Mouse (Mus musculus): ENCODE measurements around the gene Pkd1.

Gene Pkd1

DNA sequence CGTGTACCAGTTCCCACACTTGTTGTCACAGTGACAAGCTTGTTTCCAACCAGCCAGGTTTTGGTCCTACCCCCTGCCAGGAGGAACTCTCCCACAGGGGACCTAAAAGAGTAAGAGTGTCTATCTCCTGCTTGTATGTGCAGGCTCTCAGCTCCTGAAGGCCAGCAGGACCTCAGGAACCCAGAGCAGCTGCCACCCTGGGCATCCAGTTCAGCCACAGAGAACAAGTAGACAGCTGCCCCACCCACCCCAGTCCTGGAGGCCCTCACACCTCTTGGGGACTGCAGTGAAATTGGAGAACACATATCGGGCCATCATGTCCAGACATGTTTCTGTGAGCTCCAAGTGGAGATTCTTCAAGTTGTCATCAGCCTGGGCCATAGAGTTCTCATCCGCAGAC, 54.9 kb downstream of the Pkd1 start:
- DNase-seq (ENCODE audit: inconsistent ontology term): no peak

DNA sequence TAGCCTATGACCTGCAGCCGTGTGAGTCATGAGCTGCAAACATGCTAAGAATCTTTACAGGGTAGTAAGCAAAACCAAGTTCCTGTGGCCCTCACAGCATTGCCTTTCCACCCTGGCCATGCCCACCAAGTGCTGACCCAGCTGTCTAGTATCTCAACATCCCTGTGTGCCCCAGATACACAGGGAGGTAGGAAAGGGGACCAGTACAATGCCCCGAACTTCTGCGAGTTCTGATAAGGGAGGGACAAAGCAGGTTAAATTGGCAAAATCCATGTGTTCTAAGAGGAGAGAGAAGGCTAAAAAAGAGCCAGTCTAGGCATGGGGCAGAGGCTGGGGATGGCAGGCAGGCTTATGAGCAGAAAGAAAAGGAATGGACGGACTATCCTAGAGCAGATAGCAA, 58.7 kb downstream of the Pkd1 start:
- no peak for DNase-seq (ENCODE audit: inconsistent ontology term)

DNA sequence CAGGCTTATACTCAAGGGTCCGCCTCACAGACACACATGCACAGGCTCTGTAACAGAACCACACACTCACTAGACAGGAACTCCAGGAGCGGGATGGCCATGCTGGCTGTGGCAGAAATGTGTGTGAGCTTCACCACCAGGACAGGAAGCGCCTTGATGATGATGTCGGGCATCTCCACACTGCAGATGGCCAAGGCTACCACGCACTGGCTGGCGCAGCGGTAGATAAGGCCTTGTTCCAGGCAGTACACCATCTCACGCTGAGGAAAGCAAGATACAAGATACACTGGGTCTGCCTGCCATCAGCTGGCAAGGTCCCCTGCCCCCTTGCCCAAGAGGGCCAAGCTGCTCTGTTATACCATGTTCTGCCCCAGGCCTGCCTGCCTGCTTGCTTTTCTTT, 59.2 kb downstream of the Pkd1 start:
- no peak for DNase-seq (ENCODE audit: inconsistent ontology term)

DNA sequence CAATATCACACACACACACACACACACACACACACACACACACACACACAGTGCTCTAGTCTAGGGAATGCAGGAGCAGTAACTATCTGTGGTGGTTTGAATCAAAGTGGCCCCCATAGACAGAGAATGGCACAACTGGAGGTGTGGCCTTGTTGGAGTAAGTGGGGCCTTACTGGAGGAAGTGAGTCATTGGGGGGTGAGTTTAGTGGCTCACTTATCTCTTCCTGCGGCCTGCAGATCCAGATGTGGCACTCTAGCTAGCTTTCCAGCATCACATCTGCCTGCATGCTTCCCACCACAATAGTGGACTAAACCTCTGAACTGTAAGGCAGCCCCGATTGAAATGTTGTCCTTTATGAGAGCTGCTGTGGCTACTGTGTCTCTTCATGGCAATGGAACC, 61.1 kb downstream of the Pkd1 start:
- DNase-seq (ENCODE audit: inconsistent ontology term): no peak

DNA sequence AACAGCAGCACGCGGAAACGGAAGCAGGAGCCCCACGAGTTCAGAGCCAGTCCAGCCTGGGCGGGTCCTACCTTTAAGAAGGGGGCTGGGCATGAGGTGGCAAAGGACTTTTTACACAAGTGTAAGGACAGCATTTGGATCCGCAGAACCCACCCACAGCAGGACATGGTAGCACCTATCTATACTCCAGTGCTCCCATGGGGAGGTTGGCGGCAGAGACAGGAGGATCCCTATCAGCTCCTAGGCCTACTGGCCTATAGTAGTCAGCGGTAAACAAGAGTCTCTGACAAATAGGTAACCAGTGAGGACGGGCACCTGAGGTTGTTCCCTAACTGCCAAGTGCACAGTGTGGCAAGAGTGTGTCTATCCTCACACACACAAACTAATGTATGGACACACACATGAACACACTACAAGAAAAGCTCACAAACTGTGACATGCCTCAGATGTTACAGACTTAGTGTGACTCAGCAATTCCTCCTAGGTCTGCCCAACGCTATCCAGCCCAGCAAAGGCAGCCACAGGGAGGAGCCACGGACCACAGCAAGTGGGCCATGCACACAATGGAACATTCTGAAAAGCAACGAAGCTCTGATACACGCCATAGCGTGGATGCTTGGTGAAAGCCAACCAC, 68.0 kb downstream of the Pkd1 start:
- peak; percentile 29 for DNase-seq (ENCODE audit: inconsistent ontology term)

DNA sequence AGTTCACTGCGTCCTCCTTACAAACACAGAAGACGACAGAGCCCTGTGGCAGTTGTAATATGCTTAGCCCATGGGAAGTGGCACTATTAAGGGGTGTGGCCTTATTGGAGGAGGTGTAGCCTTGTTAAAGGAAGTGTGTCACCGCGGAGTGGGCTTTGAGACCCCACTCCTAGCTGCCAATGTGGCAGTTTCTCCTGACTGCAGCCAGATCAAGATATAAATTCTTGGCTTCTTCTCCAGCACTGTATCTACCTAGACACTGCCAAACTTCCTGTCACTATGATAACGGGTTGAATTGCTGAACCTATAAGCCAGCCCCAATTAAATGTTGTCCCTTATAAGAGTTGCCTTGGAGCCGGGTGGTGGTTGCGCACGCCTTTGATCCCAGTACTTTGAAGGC, 75.8 kb downstream of the Pkd1 start:
- DNase-seq (ENCODE audit: inconsistent ontology term): no peak

DNA sequence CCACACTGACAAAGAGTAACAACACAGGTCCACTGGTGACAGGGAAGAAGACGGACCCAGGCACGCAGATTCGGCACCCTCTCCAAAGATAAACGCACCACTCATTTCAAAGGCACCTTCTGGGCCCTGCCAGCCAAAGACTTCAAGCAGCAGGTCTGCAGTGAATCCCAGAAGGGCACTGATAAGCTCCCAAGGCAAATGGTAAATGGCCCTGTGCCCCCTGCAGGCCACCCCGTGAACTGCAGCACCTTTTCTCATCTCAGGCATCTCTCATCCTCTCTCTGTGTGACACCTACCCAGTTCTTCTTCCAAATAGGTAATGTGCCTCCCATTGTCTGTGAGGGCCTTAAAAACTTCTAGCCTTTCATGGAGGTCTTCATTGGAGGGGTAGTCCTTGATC, 79.0 kb downstream of the Pkd1 start:
- peak; percentile 68 for DNase-seq (ENCODE audit: inconsistent ontology term)

DNA sequence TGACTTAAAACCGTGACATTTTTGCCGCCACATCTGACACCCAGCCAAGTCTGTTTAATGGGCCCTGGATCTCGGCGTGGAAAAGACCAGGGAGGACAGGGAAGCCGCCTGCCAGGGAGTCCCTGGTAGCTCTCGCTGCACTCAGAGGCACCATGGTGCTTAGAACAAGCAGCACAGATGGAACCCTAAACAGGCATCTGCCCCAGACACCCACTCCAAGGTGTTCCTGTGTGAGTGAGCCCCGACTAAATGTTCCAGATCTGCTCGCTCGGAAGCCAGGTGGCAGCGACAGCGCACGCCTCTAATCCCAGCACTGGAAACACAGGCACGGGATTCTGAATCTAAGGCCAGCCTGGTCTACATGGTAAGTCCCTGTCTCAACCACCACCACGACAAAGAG, 80.4 kb downstream of the Pkd1 start:
- DNase-seq (ENCODE audit: inconsistent ontology term): no peak

DNA sequence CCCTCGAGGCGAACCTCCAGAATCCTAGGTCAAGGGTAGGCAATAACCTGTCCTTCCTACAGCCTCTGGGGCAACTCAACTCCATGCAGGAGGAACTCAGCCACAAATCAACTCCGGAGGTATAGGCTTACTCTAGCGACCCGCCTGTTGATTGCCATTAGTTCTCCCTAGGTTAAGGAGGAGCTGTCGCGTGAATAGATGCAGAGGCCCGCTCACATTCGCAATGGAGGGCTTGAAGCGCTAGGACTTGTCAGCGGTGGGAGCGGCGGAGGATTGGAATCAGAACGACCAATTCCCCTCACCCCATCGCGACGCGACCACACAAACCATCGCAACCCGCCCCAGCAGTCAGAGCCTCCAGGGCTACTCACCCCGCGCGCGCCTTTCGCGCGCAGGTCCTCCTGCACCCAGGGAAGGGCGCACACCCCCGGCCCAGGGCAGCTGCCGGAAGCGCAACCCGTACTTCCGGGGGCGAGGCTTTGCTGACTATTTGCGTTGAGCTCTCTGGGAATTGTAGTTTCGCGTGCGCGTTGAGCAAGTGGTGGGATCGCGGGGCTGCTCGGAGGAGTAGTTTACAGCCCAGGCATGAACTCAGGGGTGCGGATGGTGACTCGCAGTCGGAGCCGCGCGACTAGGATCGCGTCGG, 82.7 kb downstream of the Pkd1 start, which contains the start of the genes Tsc2 and Nthl1:
Gene Tsc2, minus strand, starts transcription at position 464 of the 646 bp plus-strand sequence.
Gene Nthl1, plus strand, starts transcription at position 514 of the 646 bp plus-strand sequence.
- peak; percentile 88 for DNase-seq (ENCODE audit: inconsistent ontology term)

DNA sequence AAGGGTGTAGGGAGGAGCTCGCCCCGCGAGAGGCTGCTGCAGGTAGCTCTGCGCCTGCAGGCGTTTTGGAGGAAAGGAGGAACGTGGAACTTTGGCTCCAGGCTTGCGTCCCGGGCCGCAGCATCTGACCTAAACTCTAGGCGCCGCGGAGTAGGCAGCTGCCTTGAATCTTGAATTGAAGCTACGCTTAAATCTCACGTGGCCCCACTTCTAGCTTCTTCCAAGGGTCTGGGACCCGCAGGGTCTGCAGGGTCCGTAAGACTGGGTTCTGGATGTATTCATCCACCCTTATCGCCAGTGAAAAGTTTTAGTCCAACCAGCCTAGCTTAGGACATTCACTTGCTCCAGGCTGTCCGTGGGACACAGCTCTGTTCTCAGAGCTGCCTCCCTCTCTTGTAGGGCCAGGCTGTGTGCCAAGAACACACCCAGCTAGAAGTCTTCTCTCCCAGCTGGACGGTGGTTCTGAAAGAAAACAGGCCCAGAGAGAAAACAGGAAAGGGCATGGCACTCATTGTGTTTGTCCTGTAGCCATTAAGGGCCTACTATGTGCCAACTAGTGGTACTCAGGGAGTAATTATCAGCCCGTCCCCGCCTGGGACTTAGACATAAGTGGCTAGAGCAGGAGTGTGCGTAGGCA, 83.3 kb downstream of the Pkd1 start:
- DNase-seq (ENCODE audit: inconsistent ontology term): peak; percentile 55

DNA sequence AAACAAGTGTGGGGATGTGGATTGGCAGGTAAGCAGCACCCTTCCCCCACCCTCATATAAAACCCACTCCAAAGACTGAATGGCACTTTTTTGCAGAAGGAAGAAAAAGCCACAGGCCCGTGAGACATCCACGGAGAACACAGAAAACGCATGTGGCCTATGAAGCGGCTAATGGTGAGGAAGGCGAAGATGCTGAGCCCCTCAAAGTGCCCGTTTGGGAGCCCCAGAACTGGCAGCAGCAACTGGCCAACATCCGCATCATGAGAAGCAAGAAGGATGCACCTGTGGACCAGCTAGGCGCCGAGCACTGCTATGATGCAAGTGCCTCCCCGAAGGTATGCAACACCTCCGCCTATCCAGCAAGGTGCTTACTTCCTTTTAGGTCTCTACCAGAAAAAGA, 84.2 kb downstream of the Pkd1 start:
- no peak for DNase-seq (ENCODE audit: inconsistent ontology term)

DNA sequence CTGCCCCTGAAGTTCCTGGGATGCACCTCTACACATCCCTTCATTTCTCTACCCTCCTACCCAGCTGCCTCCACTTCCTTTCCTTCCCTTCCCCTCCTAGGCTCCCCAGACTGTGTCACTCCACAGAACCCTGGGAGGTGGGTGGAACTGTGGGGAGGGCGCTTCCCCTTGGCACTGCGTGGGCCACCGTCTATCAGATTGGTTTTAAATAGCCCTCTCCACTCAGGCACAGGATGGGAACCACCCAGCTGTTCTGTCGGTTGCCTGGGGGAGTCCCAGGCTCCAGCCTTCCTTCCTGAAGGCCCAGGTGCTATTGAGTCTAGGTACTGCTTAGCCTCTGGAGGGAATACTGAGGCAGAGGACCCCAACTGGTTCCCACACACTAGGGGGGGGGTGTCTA, 85.4 kb downstream of the Pkd1 start:
- DNase-seq (ENCODE audit: inconsistent ontology term): no peak

DNA sequence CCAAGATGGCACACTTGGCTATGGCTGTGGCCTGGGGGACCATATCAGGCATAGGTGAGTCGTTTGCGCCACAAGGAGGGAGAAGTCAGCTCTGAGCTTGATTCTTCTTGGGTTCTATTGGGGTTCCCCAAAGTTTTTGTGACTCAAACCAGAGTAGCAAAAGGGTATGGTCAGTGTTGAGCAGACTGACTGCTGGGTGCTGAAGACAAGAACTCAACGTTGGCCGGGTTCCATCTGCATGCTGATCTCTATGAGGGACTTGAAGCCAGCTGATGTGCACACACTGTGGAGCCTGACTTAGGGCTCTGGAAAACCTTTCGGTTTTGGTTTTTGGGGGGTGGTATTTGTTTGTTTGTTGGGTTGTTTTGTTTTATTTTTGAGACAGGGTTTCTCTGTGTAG, 86.1 kb downstream of the Pkd1 start:
- no peak for DNase-seq (ENCODE audit: inconsistent ontology term)

DNA sequence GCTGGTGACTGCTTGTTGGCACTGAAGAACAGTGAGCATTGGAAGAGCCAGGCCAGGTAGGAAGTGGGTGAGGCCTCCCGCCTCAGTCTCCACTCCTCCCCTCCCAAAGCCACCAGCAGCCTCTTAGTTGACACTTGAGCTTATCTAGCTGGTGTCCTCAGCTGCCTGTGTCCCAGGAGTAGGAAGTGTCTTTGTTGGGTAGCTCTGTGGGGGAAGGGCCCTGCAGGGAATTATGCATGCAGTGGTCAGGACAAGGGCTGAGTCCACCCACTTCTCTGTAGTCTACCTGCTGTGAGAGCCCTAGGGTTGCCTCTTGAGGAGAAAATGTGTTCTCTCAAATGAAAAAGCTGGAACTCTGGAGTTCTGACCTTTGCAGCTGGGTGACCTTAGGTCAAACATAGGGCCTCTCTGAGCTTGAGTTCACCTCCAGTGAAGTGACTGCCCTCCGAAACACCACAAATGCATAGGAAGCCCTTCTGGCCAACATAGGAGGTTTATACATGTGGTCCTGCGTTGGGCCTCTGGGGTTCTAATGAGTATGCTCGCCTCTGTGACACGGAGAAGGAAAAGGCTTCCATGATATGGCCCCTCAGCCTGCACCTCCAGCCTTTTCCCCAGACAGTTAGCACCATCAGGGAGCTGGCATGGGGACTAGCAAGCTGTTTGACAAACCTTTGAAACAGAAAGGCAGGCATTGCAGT, 87.3 kb downstream of the Pkd1 start:
- no peak for DNase-seq (ENCODE audit: inconsistent ontology term)

DNA sequence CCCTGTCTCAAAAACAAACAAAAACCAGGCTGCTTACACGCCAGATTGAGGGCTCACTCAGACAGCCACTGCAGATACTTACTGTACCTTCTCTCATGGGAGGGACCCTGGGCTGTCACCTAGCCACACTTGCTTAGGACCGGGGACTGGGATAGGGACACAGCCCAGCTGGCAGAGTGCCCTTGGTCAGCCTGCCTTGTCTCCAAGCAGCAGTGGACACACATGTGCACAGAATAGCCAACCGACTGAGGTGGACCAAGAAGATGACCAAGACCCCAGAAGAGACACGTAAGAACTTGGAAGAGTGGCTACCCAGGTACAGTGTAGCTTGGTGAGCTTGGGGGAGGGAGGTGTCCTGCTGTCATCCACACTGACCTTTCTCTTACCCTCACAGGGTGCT, 88.6 kb downstream of the Pkd1 start:
- DNase-seq (ENCODE audit: inconsistent ontology term): no peak

DNA sequence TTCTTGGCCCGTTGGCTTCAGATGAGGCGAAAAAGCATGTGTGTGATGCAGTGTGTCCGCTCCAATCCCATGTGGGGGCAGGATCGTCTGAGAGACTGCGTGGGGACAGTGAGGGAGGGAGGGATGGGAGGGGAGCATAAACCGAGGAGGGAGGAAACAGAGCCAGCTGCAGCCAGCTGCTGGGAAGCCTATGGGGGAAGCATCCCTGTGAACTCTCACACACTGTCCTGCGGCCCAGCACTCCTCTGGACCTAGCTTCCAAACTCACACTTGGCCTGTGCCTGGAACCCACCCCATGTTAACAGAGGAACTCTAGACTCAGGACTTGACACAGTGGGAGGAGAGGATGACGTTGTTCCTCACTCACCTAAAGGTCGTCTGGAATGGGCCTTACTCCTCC, 89.2 kb downstream of the Pkd1 start:
- DNase-seq (ENCODE audit: inconsistent ontology term): no peak

DNA sequence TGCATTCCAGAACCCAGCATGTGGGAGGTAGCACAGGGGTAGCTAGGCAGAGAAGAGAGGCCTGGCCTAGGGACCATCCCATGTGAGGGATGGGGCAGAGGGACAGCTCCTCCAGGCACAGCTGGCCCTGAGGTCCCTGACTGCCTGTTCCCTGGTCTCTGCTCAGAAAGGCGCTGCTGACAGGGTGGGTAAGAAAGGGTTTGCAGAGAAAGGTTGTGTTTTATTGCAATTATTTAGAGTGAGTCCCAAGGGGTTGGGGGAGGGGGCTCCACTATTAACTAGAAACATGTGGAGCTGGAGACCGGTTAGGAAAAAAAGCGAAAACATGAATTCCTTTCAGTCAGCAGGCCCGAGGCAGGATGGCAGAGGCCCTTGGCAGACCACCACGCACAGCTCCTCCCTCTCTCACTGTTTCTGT, 89.9 kb downstream of the Pkd1 start:
- DNase-seq (ENCODE audit: inconsistent ontology term): no peak

DNA sequence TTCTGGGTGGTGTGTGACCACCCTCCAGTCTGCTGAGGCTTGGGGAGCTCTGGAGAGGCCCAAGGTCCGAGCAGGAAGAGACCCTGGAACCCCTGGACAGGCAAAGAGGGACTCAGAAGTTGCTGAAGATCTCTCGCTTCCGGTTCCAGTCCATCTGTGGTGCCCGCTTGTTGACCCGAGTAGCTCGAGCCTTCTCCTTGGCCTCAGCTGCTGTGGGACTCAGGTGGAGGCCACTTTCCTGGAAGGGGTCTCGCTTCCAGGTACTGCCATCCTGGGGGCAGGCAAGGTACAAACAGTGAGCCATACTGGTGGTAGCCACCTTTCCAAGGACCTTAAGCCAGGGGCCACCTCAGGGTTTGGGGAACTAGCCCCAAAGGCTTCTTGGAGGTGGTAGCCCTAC, 90.5 kb downstream of the Pkd1 start:
- no peak for DNase-seq (ENCODE audit: inconsistent ontology term)

DNA sequence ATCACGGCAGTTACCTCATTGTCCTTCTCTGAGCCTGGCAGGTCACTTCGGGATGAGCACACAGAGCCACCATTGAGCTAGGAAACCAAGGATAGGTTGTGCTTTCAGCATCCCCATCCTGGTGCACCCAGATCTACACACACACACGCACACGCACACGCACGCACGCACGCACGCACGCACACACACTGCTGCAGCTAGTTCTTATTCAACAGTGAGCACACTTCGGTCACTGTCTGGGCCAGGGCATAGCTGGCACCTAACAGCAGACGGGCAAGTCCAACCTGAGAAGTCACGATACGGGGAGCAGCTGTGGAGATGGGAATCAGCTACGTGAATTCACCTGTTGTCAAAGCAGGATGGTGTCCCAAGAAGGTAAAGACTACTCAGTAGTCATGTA, 90.9 kb downstream of the Pkd1 start:
- no peak for DNase-seq (ENCODE audit: inconsistent ontology term)

DNA sequence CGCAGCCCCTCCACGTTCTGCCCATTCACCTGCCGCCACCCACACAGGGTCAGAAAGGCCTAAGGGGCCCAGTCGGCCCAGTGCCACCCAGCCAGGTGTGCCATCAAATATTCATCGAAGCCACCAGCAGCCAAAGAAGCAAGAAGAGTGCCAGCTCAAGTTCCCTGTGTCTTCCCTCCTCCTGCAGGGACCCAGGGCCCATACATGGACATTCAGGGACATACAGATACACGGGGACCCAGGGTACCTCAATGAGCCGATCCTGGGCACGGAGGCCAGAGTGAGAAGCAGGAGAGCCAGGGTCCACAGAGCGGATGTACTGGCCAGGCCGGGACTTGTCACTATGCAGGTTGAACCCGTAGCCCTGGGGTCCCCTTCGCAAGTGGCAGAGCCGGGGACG, 92.3 kb downstream of the Pkd1 start:
- DNase-seq (ENCODE audit: inconsistent ontology term): no peak

DNA sequence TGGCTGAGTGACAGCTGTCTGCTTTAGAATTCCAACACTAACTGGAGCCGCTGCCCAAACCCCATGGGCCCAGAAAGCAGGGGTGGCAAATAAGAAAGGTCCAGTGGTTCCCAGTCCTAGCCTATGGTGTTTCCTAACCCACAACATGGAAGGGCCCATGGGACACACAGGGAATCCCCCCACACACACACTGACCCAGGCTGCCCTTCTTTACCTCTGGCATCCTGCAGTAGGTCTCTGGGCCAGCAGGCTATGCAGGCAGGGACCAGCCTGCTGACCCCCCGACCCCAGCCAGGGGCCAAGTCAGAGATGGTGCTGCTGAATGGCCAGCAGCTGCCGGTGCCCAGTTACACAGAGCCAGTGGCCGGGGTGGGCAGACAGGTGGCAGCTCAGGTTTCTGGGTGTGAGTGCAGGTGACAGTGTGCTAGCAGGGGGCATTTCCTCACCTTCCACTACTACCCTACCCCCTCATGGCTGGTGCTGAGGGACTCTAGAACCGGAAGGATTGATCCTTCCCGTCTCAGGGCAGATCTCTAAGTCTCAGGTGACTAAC, 93.2 kb downstream of the Pkd1 start:
- DNase-seq (ENCODE audit: inconsistent ontology term): no peak

DNA sequence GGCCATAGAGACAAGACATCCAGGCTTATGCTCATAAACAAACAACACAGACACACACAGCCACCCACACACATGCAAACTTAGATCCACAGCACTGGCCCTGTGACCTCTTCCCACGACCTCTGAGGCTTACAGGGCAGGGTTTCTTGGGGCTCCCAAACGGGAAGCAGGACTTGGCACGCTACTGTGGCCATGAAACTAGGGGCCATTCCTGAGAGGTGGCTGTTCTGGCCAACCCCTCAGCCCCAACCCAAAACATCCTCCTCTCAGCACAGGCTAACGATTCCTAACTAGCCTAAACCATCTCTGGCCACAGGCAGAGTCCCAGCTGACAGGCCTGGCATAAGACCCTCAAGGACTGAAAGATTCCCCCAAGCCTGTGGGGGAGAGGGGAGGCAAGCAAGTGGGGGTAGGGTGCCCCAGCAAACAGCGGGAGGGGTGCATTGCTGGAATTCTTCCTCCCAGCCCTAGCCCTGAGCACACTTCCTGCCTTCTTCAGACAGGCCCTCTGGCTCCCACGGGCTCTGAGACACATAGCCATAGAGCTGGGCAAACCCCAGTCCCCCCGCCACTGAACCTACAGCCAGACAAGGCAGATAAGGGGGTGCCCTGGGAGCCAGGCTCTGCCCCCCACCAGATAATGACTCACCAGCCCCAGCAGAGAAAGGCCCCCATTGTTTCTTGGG, 94.5 kb downstream of the Pkd1 start:
- peak; percentile 76 for DNase-seq (ENCODE audit: inconsistent ontology term)

Measured in Muller cell, postnatal 12 days (primary cell).